Mouse (Mus musculus) adrenal gland, postnatal 4 days (tissue): ENCODE results near the gene Asic2. TPM values are rescaled to one million over a fixed set of nuclear protein-coding genes. Genes with fewer than 3 reads are reported as not detected.

Source experiments
- DNase-seq, 2 experiments: peaks; one replicate each; pipeline ENCODE4 v3.0.0; 2021 to 2022; ENCODE audit warnings: low spot score in 2 of 2, mixed read lengths in 2 of 2
- total RNA-seq, 2 experiments: library from RNA; stranded (reverse); gene quantifications; 2 replicates each; pipeline ENCODE4 v1.2.3; 2021

The Asic2 gene
- total RNA-seq, 2 experiments from 2014 or later = 4.4 to 6.0 TPM

DNA sequence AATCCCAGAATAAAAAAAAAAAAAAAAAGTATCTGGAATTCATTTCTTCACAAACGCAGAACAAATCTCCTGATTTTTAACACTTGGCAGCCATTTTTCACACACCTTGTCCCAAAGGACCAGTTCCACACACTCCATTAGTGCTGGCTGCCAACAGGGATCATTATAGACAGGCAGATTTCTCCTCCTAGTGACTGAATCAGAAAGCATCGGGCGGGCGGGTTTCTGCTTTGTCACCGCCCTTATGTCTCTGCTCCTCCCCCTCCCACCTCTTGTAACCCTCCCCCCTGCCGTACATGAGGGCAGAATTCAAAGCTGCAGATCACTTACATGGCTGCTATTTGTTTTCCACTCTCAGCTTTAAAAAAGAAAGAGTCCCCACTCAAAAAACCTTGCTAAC lies 436.4 kb downstream of the Asic2 start:
- no peak for DNase-seq

DNA sequence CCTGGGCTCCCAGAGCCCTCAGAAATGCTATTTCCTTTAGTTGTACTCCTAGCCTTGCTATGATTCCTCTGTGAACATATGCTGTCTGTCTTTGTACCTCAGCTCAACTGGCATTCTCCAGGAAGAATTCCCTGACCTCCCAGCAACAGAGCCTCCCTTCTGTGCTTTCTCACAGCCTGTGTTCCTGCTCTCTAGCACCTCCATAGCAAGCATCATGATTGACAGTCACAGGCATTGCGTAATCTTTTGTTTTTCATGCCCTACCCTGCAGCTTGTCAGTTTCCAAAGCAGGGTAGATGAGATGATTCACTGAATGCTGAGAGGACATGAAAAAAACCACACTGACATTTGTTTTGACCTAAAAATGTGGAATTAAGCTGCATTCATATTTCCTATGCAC lies 445.3 kb downstream of the Asic2 start:
- DNase-seq = no peak

DNA sequence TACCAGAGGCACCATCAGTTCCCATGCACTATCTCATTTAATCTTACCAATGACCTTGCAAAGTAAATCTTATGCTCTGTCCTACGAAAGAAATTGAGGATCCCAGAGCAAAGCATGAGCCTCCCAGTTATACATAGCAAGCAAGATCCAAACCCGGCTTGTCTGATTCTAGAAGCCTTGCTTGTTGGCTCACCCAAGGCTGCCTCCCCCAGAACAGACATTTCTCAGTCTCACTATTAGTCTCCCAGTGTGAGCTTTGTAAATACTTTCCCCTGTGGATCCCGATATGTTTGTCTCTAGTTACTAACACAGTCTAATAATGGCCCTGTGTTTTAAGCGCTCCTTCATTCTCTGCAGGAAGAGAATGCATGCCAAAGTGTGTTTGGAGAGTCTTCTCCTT lies 446.4 kb downstream of the Asic2 start:
- DNase-seq = no peak

DNA sequence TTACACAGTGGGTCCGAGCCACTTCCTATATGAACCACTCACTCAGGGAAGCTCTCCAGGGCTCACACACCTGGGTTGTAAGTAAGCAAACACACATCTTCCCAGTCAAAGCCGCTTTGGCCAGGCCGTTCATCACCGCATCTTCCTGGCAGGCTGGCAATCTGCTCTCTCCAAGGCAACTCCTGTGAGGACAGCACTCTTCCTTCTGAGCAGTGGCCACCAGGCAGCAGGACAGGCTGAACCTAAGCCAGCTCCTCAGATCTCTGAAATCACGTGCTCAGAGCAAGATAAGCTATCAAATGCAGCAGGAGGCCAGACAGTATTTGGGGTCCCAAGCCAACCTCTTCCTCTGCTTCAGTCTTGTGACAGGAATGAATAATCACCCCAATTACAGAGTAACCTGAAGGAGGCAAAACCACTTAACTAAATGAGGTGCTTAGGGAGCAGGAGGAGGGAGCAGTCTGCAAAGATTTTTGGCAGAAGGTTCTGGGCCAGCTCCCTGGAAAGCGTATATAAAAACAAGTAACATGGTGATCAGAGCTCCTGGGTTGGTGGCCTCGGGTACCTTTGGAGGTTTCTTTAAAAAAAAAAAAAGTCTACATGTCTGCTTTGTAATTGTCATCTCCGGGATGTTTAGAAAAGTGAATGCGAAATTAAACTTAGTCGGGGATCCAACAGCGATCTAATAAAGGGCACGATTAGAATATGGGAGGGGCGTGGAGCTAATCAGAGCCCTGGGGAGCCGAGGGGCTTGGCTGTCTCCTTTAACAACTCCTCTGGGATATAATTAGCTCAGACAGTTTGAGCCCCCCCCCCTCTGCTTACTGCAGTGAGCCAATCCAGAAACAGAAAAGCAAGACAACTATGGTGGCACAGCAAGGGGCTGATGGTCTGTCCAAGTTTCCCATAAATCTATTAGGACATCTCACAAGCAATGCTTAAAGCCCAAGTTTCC lies 450.0 kb downstream of the Asic2 start:
- DNase-seq = no peak

DNA sequence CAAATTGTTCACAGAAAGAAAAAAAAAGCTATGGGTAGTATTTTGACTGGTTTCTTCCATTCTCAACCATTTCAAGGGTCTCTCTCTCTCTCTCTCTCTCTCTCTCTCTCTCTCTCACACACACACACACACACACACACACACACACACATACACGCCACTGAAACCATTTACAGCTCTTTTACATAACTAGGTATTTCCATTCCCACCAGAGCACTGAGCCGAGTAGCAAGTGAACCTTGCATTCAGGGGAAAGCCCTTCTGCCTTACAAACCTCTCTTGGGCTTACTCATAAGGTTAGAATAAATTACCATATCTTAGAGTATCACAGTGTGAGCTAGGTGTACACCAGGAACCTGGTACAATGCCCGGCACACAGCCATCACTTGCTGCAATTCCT lies 452.5 kb downstream of the Asic2 start:
- no peak for DNase-seq

DNA sequence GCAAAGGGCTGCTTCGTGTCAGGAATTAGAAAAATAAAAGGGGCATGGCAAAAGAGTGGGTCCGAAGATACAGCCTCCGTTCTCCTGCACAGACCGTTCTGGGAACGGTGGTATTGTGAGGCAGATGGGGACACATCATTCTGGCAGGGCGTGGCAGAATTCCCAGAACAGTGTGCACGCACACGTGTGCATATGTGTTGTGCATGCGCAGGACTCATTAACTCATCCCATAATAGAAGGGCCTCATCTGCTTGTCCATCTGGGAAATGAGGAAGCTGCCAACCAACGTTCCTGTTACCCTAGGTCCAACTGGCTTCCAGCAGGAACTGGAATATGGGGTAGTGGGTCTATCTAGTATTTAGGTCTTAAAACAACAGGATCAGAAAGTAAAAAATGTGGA lies 455.8 kb downstream of the Asic2 start:
- DNase-seq = no peak

DNA sequence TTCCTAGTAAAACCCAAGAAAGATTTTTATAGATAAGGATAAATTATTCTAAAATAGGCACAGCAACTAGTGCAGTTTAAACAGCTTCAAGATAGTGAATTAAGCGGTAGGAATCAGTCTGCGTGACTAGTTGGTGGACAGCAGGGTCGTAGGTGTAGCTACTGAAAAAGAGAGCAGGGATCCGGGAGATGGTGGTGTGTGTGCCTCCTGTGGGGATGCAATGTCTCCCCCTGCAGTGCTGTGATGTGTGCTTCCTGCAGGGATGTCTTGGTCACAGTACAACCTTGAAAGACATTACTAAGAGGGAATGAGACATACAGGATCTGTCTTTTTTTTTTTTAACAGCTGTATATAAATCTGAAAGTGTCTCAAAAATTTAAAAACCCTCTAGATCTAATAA lies 456.9 kb downstream of the Asic2 start:
- no peak for DNase-seq

DNA sequence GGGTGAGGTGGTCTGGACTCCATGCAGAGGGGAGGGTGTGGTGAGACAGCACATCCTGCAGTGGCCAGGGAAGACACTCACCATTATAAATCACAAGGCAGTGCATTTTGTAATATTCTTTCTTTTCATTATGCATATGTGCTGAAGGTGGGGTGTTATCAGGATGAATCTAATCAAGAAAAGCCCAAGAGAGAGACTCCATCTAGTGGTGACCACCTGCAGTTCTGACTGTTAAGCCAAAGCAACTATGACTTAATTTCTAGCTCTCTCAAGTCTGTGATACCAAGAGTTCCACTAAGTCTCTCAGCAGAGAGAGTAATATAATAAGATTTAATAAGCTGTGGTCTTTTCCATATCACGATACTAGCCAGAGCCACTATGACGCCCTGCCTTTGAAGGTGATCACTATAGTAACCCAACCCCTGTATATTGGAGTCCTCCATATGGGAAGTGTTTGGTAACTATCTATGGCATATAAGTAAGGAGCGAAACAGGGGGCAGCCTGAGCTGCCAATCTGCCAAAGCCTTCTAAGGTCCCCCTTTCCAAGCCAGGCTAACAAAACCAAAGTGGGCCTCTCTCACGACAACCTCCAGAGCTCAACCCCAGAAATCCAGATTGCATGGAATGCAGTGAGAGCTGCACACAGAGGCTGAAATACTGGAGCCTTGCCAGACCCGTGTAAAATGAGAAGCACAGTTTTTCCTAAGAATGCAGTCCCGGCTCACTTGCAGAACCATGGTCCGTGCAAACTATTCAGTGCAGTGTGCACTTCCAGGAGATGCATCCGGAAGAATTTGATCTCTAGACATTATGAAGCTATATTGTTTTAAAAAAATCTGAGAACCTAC lies 459.6 kb downstream of the Asic2 start:
- no peak for DNase-seq

DNA sequence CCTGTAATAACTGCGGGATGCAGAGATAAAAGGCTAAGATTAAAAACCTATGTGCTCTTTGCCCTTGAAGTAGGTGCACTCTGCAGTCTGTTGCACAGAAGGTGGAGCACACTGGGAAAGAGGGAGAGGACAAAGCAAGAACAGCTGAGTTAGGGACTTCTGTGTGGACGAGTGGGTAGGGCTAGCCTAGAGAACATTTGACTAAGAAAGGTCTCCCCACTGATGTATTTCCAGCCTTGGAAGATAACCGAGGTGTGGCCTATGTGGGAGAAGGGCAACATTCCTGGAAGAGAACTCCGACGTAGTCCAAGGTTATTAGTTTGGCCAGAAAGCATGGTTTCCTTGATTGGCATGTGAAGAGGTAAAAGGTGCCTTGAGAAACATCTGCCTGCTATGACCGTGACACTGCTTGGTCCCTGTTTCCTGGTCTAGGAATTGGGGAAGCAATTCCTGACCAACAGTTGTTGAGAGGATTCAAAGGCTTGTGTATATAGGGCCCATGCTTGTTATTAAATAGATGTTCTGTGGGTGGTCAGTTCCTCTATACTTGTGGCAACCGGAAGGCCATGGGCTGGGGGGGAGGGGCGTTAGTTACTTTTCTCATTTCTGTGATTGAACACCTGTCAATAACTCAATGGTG lies 463.3 kb downstream of the Asic2 start:
- DNase-seq = no peak

DNA sequence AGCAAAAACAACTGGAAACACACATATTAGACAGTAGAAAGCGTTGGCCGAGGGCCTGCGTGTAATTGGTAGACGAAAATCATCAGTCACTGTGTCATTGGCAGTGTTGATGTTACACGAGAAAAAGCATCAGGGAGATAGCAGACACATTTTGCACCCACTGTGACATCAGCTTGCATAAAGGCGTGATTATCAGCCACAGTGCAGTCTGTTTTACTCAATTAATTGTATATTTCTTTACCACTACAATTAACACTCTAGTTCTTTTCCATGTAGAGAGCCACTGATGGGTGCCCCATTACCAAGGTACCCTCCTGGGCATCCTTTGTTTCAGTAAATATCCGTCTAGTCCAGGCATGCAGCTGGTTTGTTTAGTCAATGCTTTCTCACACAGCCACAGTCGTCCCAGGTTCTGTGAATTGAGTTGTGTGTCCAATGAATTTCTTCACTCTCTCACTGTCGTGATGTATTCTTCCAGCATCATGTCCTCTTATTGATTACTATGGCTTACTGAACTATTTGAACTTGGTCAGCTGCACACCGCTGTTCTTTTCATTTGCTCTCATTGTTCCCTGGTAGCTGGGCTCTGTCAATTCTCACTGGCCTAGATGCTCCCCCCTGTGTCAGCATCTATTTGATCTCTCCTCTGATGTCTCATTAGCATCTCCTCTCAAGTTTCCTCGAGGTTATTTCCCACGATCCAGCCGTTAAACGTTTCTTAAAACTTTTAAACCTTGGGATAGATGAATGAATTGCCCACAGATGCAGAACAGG lies 466.6 kb downstream of the Asic2 start:
- DNase-seq = no peak

DNA sequence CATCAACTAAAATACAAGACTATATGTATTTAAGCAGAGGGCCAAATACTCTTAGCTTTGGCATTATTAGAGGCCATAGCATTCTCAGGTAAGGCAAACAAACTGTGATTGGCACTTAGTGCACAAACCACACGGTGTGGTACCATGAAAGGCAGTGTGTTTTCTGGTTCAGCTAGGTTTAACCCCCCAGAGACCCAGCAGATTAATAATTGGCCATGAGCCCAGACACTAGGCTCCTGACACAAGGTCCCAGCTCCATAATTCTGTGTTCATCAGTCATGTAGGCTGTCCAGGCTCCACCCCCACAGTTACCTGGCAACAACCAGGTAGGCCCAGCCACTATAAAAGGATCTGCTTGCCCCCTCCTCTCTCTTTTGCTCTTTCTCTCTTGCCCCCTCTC lies 469.3 kb downstream of the Asic2 start:
- DNase-seq = no peak

DNA sequence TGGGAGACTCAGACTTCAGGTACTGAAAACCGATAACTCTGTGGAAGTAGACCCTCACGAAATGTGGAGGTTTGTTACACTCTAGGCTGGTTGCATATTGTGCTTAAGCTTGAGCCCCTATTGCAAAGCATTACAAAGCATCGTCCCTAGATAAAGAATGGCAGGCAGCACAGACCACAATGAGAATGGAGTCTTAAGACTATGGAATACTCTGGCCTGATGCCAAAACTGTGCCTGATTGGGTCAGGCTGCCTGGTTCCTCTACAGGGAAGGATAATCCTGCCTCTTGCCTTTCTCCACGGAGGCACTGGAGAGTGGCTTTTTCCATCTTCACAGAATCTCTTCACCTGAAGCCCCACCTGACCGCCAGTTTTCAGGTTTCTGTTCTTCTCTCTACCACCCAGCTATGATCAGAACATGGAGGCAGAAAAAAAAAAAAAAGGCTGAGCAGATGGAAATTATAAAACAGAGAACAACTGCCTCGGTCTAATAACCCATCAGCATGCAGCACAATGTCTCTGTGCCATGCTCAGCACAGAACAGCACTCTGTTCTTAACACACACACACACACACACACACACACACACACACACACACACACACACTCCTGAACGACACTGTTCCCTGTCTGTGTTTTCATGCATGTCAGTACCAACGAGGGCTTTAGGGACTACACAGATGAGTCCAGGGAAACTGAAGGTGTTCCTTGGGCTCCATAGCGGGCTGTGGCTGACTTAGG lies 470.4 kb downstream of the Asic2 start:
- DNase-seq = no peak

DNA sequence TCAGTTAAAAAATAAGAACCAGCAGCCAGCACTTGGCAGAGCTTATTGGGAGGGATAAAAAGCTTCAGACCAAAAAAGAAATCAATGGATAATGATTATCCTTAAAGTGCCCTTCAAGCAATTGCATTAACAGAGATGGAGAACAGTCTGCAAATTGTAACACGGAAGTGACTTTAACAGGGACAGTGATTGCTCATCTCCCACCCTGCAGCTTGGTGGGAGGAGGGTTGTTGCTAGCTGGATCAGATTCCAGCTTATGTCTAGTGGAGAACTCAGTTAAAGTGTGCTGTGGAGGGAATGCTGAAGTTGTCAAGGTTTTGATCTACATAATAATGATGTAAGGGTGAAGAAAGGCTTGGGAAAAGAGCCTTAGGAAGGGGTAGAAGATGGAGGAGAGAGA lies 471.8 kb downstream of the Asic2 start:
- DNase-seq = no peak

DNA sequence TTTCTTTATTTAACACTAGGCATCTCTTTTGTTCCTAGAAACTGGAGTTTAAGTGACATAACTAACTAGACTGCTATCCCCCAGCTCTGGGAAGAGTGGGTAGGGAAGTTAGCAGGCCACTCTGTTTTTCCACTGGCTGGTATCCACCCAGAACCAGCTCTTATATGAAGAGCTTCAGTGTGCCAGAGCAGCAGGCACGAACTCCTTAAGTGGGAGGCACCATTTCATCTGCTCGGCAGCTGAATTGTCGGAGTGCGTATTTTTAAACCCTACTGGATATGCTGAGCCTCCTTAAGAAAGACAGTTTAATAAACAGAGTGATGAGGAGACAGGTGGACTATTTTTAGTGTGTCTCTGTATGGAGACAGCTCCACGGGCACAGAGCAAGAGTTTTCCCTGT lies 475.9 kb downstream of the Asic2 start:
- no peak for DNase-seq

DNA sequence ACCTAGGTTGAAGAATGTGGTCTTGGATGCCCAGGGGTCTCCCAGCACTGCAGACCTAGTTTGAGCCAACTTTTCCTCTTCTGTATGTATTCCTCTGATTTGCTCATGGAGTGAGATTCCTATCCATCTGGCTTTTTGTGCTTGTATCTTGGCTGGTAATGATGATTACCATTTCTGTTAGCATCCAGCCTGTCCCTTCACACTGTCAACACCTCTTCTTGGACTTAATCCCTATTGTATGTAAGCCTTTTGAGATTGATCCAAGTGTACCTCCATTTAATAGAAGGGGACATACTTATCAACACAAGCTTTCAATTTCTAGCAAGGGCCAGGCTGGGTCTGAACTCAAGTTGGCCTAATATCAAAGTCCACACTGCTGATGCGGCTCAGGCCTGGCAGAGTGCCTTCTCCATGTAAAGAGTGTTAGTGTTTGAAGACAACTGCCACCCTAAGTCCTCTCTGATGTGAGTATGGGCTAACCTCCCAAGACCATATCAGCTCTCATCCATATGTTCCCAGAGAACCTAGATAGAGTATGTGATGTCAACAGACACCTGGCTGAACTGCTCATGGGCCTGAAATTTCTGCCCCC lies 479.0 kb downstream of the Asic2 start:
- DNase-seq = no peak

DNA sequence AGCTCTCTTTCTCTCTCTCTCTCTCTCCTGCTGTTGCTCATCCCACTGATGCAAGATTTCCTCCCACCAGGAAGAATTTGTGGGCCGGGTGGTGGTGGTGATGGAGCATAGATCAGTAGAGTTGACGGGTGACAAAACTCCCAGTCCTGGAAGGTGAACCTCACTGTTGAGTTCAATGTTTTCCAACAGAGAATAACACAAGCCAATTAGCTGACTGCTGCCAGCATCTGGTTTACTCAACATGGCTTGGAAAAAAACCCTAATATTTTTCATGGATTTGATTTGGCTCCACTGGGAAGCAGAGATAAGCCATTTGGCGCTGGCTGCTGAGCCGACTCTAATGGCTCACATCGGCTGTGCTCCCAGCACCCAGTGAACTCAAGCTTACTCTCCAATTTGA lies 479.6 kb downstream of the Asic2 start:
- no peak for DNase-seq

DNA sequence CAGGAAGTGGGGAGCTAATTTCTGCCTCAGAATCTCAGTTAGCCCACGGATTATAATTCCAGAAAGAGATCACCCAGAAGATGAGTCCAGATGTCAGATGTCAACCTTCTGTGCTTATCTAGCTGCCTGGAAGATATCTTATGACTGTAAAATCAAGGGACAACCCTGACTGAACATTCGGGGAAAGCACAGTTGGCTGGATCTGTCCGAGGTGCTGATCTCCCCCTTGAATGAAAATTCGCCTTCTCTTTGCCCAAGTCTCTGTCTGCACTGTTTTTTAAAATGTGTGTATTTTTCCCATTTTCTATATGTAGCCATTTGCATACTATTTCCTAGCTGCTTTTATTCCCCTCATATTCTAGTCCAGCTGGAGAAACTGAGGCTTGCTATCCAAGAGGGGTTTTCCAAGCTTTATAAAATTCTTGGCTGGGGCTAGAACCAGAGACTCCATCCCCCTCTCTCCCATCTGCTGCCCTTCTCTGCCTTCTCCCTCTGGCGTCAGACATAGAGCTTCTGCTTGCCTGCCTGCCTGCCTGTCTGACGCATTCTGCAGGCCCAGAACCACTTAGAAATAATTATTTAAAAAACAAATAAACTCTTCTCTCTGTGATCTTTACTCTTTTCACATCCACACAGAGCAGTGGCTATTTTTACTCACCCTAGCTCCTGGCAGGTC lies 481.9 kb downstream of the Asic2 start:
- DNase-seq = no peak

DNA sequence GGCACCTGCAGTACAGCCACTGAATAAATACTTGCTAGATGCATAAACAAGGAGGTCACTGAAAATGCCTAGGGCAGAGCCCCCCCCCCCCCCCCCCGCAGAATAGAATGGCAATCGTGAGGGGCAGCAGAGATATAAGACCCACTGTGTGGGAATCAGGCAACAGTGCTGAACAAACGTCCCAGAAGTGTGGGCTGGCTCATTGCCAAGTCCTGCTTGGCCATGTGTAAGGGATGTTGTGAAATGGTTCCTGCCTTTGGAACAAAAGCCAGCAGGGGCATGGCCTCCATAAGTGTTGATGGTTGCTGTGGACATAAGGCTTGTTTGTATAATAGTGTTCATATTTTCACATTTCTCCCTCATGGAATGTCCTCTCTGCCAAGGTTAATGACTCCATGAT lies 487.1 kb downstream of the Asic2 start:
- DNase-seq = no peak

DNA sequence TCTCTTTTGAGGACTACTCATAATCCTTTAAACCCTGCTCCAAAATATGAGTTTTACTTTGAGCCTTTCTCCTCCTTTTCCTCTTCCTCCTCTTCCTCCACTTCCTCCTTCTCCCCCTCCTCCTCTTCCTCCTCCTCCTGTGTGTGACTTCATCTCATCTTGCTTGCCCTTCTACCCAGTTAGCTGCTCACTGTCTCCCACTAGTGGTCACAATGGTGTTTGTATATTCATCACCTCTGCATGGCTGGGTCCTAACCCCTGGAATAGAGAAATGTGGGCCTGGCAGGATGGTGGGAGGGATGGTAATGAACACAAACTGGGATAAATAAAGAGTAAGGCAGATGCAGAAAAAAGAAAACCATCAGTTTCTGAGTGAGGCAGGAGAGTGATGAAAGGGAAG lies 492.0 kb downstream of the Asic2 start:
- DNase-seq = no peak
